Mouse (Mus musculus) MEL (cell line): ENCODE data around the gene Fgb. TPM values are rescaled to one million over a fixed set of nuclear protein-coding genes. Genes with fewer than 3 reads are reported as not detected.

Source experiments
- DNase-seq: peaks from one replicate; pipeline ENCODE4 v3.0.0; 2011; ENCODE audit warnings: low read depth, low spot score
- H3K27ac ChIP-seq: 2 replicates; pipeline ENCODE4 v1.5.1; 2012; ENCODE audit warnings: low read depth, mild to moderate bottlenecking, control low read depth, low read length, moderate library complexity; ENCODE audit not compliant: control insufficient read depth
- H3K27me3 ChIP-seq, 2 experiments: fragments of 150-350 bp in 1 of 2; sonication (generic) in 1 of 2; 2 replicates each; pipeline ENCODE4 v1.6.1; 2012; ENCODE audit warnings: low read length in 2 of 2, mild to moderate bottlenecking in 2 of 2, improper control_type of control experiment in 1 of 2, moderate library complexity in 1 of 2; ENCODE audit not compliant: insufficient read depth in 2 of 2, control insufficient read depth in 1 of 2
- H3K36me3 ChIP-seq, 2 experiments: 2 replicates each; pipeline ENCODE4 v1.6.1; 2012 to 2014; ENCODE audit warnings: low read length in 2 of 2, improper control_type of control experiment in 1 of 2, inconsistent platforms in 1 of 2, mild to moderate bottlenecking in 1 of 2; ENCODE audit not compliant: insufficient read depth in 2 of 2, control insufficient read depth in 1 of 2
- H3K4me1 ChIP-seq, 2 experiments: fragments of 150-350 bp in 1 of 2; sonication (generic) in 1 of 2; 2 replicates each; pipeline ENCODE4 v1.6.1; 2012; ENCODE audit warnings: low read length in 2 of 2, improper control_type of control experiment in 1 of 2, mild to moderate bottlenecking in 1 of 2; ENCODE audit not compliant: insufficient read depth in 2 of 2, control insufficient read depth in 1 of 2
- H3K4me3 ChIP-seq, 2 experiments: fragments of 150-350 bp in 1 of 2; sonication (generic) in 1 of 2; 2 replicates each; pipeline ENCODE4 v1.5.1; 2012; ENCODE audit warnings: low read depth in 2 of 2, low read length in 2 of 2, mild to moderate bottlenecking in 2 of 2, moderate library complexity in 2 of 2, control low read depth in 1 of 2, improper control_type of control experiment in 1 of 2; ENCODE audit not compliant: control insufficient read depth in 1 of 2, insufficient read depth in 1 of 2
- H3K79me2 ChIP-seq: 2 replicates; pipeline ENCODE4 v1.6.1; 2012; ENCODE audit warnings: mild to moderate bottlenecking, low read length, moderate library complexity; ENCODE audit not compliant: control insufficient read depth, poor library complexity, insufficient read depth
- H3K9ac ChIP-seq: 2 replicates; pipeline ENCODE4 v1.6.1; 2012; ENCODE audit warnings: low read depth, mild to moderate bottlenecking, control low read depth, low read length, moderate library complexity; ENCODE audit not compliant: control insufficient read depth, poor library complexity, severe bottlenecking
- H3K9me3 ChIP-seq: fragments of 150-350 bp; sonication (generic); replicated peaks from 2 replicates; pipeline ENCODE4 v1.6.1; 2012; ENCODE audit warnings: mild to moderate bottlenecking, low read length, improper control_type of control experiment, moderate library complexity; ENCODE audit not compliant: insufficient read depth
- BHLHE40 ChIP-seq: IDR thresholded peaks from 2 replicates; pipeline ENCODE4 v1.6.1; 2012; ENCODE audit warnings: low read depth, mild to moderate bottlenecking, inconsistent platforms, low read length, improper control_type of control experiment, borderline replicate concordance
- CHD2 ChIP-seq: IDR thresholded peaks from 2 replicates; pipeline ENCODE4 v1.6.1; 2011; ENCODE audit warnings: low read length, improper control_type of control experiment
- EP300 ChIP-seq, 2 experiments: IDR thresholded peaks; 2 replicates each; pipeline ENCODE4 v1.6.1; 2011; ENCODE audit warnings: improper control_type of control experiment in 2 of 2, low read length in 2 of 2, low read depth in 1 of 2, mild to moderate bottlenecking in 1 of 2
- ETS1 ChIP-seq: IDR thresholded peaks from 2 replicates; pipeline ENCODE4 v1.6.1; 2012; ENCODE audit warnings: low read depth, mild to moderate bottlenecking, inconsistent platforms, low read length, improper control_type of control experiment, moderate library complexity
- GABPA ChIP-seq: IDR thresholded peaks from 2 replicates; pipeline ENCODE4 v1.6.1; 2012; ENCODE audit warnings: low read depth, mild to moderate bottlenecking, inconsistent platforms, low read length, improper control_type of control experiment, moderate library complexity
- GATA1 ChIP-seq: IDR thresholded peaks from 2 replicates; pipeline ENCODE4 v1.6.1; 2011; ENCODE audit warnings: low read depth, low read length, improper control_type of control experiment
- HCFC1 ChIP-seq: IDR thresholded peaks from 2 replicates; pipeline ENCODE4 v1.6.1; 2012; ENCODE audit warnings: low read depth, mild to moderate bottlenecking, inconsistent platforms, low read length, improper control_type of control experiment, moderate library complexity
- MAX ChIP-seq: IDR thresholded peaks from 2 replicates; pipeline ENCODE4 v1.6.1; 2011; ENCODE audit warnings: low read length, improper control_type of control experiment
- MAZ ChIP-seq: IDR thresholded peaks from 2 replicates; pipeline ENCODE4 v1.6.1; 2012; ENCODE audit warnings: low read depth, mild to moderate bottlenecking, inconsistent platforms, low read length, improper control_type of control experiment
- MEF2A ChIP-seq: IDR thresholded peaks from 2 replicates; pipeline ENCODE4 v1.6.1; 2014; ENCODE audit warnings: low read depth, mild to moderate bottlenecking, inconsistent platforms, low read length, improper control_type of control experiment; ENCODE audit not compliant: poor library complexity, insufficient replicate concordance, severe bottlenecking; ENCODE audit errors: extremely low read depth
- MXI1 ChIP-seq: IDR thresholded peaks from 2 replicates; pipeline ENCODE4 v1.6.1; 2011; ENCODE audit warnings: mild to moderate bottlenecking, low read depth, low read length, improper control_type of control experiment
- MYC ChIP-seq: IDR thresholded peaks from 2 replicates; pipeline ENCODE4 v1.6.1; 2011; ENCODE audit warnings: low read depth, mild to moderate bottlenecking, low read length, improper control_type of control experiment, moderate library complexity
- RCOR1 ChIP-seq: IDR thresholded peaks from 2 replicates; pipeline ENCODE4 v1.6.1; 2012; ENCODE audit warnings: low read depth, mild to moderate bottlenecking, inconsistent platforms, low read length, improper control_type of control experiment
- SIN3A ChIP-seq: IDR thresholded peaks from 2 replicates; pipeline ENCODE4 v1.6.1; 2012; ENCODE audit warnings: low read length, improper control_type of control experiment, inconsistent platforms
- TAL1 ChIP-seq: IDR thresholded peaks from 2 replicates; pipeline ENCODE4 v1.6.1; 2012; ENCODE audit warnings: mild to moderate bottlenecking, inconsistent platforms, low read length, moderate library complexity, mixed read lengths
- TBP ChIP-seq: IDR thresholded peaks from 2 replicates; pipeline ENCODE4 v1.8.0; 2011; ENCODE audit warnings: low read depth, low read length, improper control_type of control experiment
- ZKSCAN1 ChIP-seq: IDR thresholded peaks from 2 replicates; pipeline ENCODE4 v1.6.1; 2012; ENCODE audit warnings: low read depth, mild to moderate bottlenecking, inconsistent platforms, low read length, improper control_type of control experiment, moderate library complexity
- polyA plus RNA-seq, 2 experiments: library from polyadenylated mRNA; stranded (reverse) in 1 of 2; unstranded in 1 of 2; fragments of >175 nt in 1 of 2; fragments of >200 nt in 1 of 2; gene quantifications; 2 replicates each; pipeline versions ENCODE4 v1.2.1 to v1.2.4; 2012; ENCODE audit warnings: low replicate concordance in 2 of 2, low read depth in 1 of 2; ENCODE audit not compliant: insufficient read length in 2 of 2, insufficient read depth in 1 of 2, missing spikeins in 1 of 2
- total RNA-seq: library from RNA; depleted of rRNA; stranded (reverse); fragments of 300-350 nt; gene quantifications from 2 replicates; pipeline ENCODE4 v1.2.3, GENCODE M21; 2012

The Fgb gene
- total and polyA plus RNA-seq, 3 experiments = not detected

- H3K27me3 ChIP-seq = no peaks in the 10 kb centered on the region
- DNase-seq = no peak
These were observed 48.9 kb upstream of the Fgb start for GRCm38 (mm10) chr3:83098546-83099034.

GRCm38 (mm10) chr3:83097586-83097985 lies 47.9 kb upstream of the Fgb start:
- no peak overlapping the region for H3K27ac ChIP-seq
- no peak for DNase-seq
- no peaks in the 10 kb centered on the region for H3K4me1 ChIP-seq
- no peak overlapping the region for H3K4me3 ChIP-seq
- no peak overlapping the region for H3K9ac ChIP-seq
- H3K36me3 ChIP-seq = no peaks in the 10 kb centered on the region
- no peaks in the 10 kb centered on the region for H3K27me3 ChIP-seq
- TF ChIP-seq BHLHE40 (no peak), TAL1 (no peak), EP300 (IDR thresholded peaks at IDR 0.05; ENCODE audit: low read depth in 1 of 2, low read length in 2 of 2) (no peak), MXI1 (no peak), CHD2 (no peak)
- H3K79me2 ChIP-seq = no peaks in the 10 kb centered on the region
- H3K9me3 ChIP-seq = no peaks in the 10 kb centered on the region

More at GRCm38 (mm10) chr3:83098546-83099034, 48.9 kb upstream of the Fgb start:
- no peak overlapping the region for H3K4me3 ChIP-seq
- H3K4me1 ChIP-seq = no peaks in the 10 kb centered on the region
- no peak overlapping the region for H3K9ac ChIP-seq
- no peaks in the 10 kb centered on the region for H3K79me2 ChIP-seq
- H3K36me3 ChIP-seq = no peaks in the 10 kb centered on the region
- TF ChIP-seq GATA1 = no peak
- TF ChIP-seq SIN3A = no peak
- no peak for TF ChIP-seq MYC
- no peak for TF ChIP-seq HCFC1
- no peak for TF ChIP-seq ZKSCAN1
- TF ChIP-seq GABPA = no peak
- TF ChIP-seq MEF2A = no peak
- no peak for TF ChIP-seq ETS1
- TF ChIP-seq TBP = no peak
- no peak for TF ChIP-seq CHD2
- TF ChIP-seq MAZ = no peak
- no peak for TF ChIP-seq MAX
- no peak for TF ChIP-seq RCOR1
- H3K9me3 ChIP-seq = no peaks in the 10 kb centered on the region
- H3K27ac ChIP-seq = no peak overlapping the region
